Mouse (Mus musculus) spleen, postnatal 36 days (tissue): Measurements from ENCODE around the gene Gm281.

Source experiments
- DNase-seq, 2 experiments: peaks; one replicate each; pipeline ENCODE4 v3.0.0; 2022; ENCODE audit warnings: low spot score in 2 of 2, mixed read lengths in 1 of 2

Gm281 gene

GRCm38 (mm10) chr14:13812801-13813479 is 101.3 kb downstream of the Gm281 start:
- DNase-seq = no peak

- no peak for DNase-seq
Measured at GRCm38 (mm10) chr14:13790446-13790845, 123.8 kb downstream of the Gm281 start.

GRCm38 (mm10) chr14:13790001-13790400 is 124.3 kb downstream of the Gm281 start:
- no peak for DNase-seq

- no peak for DNase-seq
Measured at GRCm38 (mm10) chr14:13782970-13783369, 131.3 kb downstream of the Gm281 start.

GRCm38 (mm10) chr14:13778383-13778782 is 135.9 kb downstream of the Gm281 start:
- DNase-seq = no peak

- no peak for DNase-seq
Measured at GRCm38 (mm10) chr14:13771163-13771562, 143.1 kb downstream of the Gm281 start.

- DNase-seq = no peak
Measured at GRCm38 (mm10) chr14:13770686-13771085, 143.6 kb downstream of the Gm281 start.
